Mouse (Mus musculus): Measurements from ENCODE around the gene Tomm5.
"Not testable (repeated sequence)": the region's sequence is repeated elsewhere in the genome, so short reads cannot be mapped to it uniquely, and the experiment has no call there.

The Tomm5 gene

GRCm38 (mm10) chr4:45066036-45066730 lies 41.7 kb downstream of the Tomm5 start:
- no peak for DNase-seq (ENCODE audit: low spot score in 2 of 2)

GRCm38 (mm10) chr4:45064577-45064976 lies 43.3 kb downstream of the Tomm5 start:
- no peak for DNase-seq (ENCODE audit: low spot score in 2 of 2)

- not testable (repeated sequence) for DNase-seq (ENCODE audit: low spot score in 2 of 2)
Observed at GRCm38 (mm10) chr4:45063836-45064235, 44.1 kb downstream of the Tomm5 start.

- no peak for DNase-seq (ENCODE audit: low spot score in 2 of 2)
Observed at GRCm38 (mm10) chr4:45055451-45055850, 52.5 kb downstream of the Tomm5 start.
